Mouse (Mus musculus) liver, postnatal 0 days (tissue): ENCODE measurements around the gene Abi2. TPM values are rescaled to one million over a fixed set of nuclear protein-coding genes. Genes with fewer than 3 reads are reported as not detected.

Experiments
- ATAC-seq: fragments of 200-750 bp; cut with Nextera tagmentation; 2 replicates; pipeline ENCODE4 v1.8.0; 2017; ENCODE audit warnings: mild to moderate bottlenecking, moderate library complexity
- DNase-seq: peaks from one replicate; pipeline ENCODE4 v3.0.0-alpha.2; 2016
- H3K27ac ChIP-seq: fragments of 300-500 bp; sonication (generic); 2 replicates; pipeline ENCODE4 v1.5.1; 2014; ENCODE audit warnings: antibody characterized with exemption, moderate library complexity, mild to moderate bottlenecking, low read depth
- H3K27me3 ChIP-seq: fragments of 300-500 bp; sonication (generic); 2 replicates; pipeline ENCODE4 v1.6.1; 2014; ENCODE audit warnings: low read length, control low read depth, mixed read lengths; ENCODE audit not compliant: insufficient read depth
- H3K36me3 ChIP-seq: fragments of 300-500 bp; sonication (generic); replicated peaks from 2 replicates; pipeline ENCODE4 v1.6.1; 2014; ENCODE audit warnings: mild to moderate bottlenecking, control low read depth, low read length, moderate library complexity, mixed read lengths; ENCODE audit not compliant: insufficient read depth
- H3K4me1 ChIP-seq: fragments of 300-500 bp; sonication (generic); 2 replicates; pipeline ENCODE4 v1.6.1; 2014; ENCODE audit warnings: antibody characterized with exemption, mild to moderate bottlenecking, control low read depth; ENCODE audit not compliant: insufficient read depth
- H3K4me2 ChIP-seq: fragments of 300-500 bp; sonication (generic); 2 replicates; pipeline ENCODE4 v1.6.1; 2014; ENCODE audit warnings: low read depth, mild to moderate bottlenecking, low read length, moderate library complexity, mixed read lengths
- H3K4me3 ChIP-seq: fragments of 300-500 bp; sonication (generic); 2 replicates; pipeline ENCODE4 v1.5.1; 2014; ENCODE audit warnings: low read depth, low read length
- H3K9ac ChIP-seq: fragments of 300-500 bp; sonication (generic); replicated peaks from 2 replicates; pipeline ENCODE4 v1.6.1; 2014; ENCODE audit warnings: mild to moderate bottlenecking, moderate library complexity
- H3K9me3 ChIP-seq: fragments of 300-500 bp; sonication (generic); 2 replicates; pipeline ENCODE4 v1.6.1; 2016; ENCODE audit warnings: mild to moderate bottlenecking, control low read depth, low read length, mixed read lengths
- CTCF ChIP-seq: sonication (generic); IDR thresholded peaks from 2 replicates; pipeline ENCODE4 v1.5.1; 2016; ENCODE audit warnings: antibody characterized with exemption, low read depth
- EP300 ChIP-seq: IDR thresholded peaks from 2 replicates; pipeline ENCODE4 v1.6.1; 2016; ENCODE audit warnings: antibody characterized with exemption, low read depth, mild to moderate bottlenecking
- WGBS: fragments of 180-500 bp; shearing (Covaris S2); extraction: QIAGEN DNeasy Blood & Tissue Kit; methylation state at CpG from one replicate; pipeline ENCODE4 v1.1.7; 2014; ENCODE audit not compliant: insufficient replicate concordance; 5-methylcytosine and 5-hydroxymethylcytosine counted together
- polyA plus RNA-seq: library from polyadenylated mRNA; unstranded; fragments of >200 nt; fragmentation: Nextera tagmentation; extraction: Ambion mirVana; gene quantifications from 2 replicates; pipeline ENCODE4 v1.2.1, GENCODE M21; 2015

The Abi2 gene
- polyA plus RNA-seq, 1 experiment from 2014 or later, result 2.6 TPM

- ATAC-seq (peak; percentile 59), DNase-seq (peak; percentile 42)
- H3K36me3 ChIP-seq, result no peaks in the 10 kb centered on the region
- H3K4me2 ChIP-seq, result peak overlapping the region; percentile 98
- H3K9me3 ChIP-seq, result no peaks in the 10 kb centered on the region
- 2% methylated on average over 34 of the region's 54 CpGs for WGBS
- H3K4me1 ChIP-seq, result no peaks in the 10 kb centered on the region; the same call in none of the 2 replicates
- peak overlapping the region; percentile 85 for H3K4me3 ChIP-seq
- peak overlapping the region; percentile 78 for H3K9ac ChIP-seq
- peak overlapping the region; percentile 67 for H3K27ac ChIP-seq
- H3K27me3 ChIP-seq, result no peaks in the 10 kb centered on the region
- no peak for TF ChIP-seq CTCF
- TF ChIP-seq EP300, result no peak
These were observed 754 bp downstream of the Abi2 start for GRCm38 (mm10) chr1:60409928-60410817.

- ATAC-seq (no peak), DNase-seq (no peak)
- H3K27me3 ChIP-seq, result no peaks in the 10 kb centered on the region
- no peaks in the 10 kb centered on the region; the same call in 1 of the 2 replicates for H3K4me1 ChIP-seq
- H3K4me3 ChIP-seq, result no peak overlapping the region
- TF ChIP-seq EP300, result no peak
- no peak for TF ChIP-seq CTCF
- H3K36me3 ChIP-seq, result no peaks in the 10 kb centered on the region
- no peak overlapping the region for H3K27ac ChIP-seq
- 45% methylated on average over 3 of the region's 3 CpGs for WGBS
- no peak overlapping the region for H3K9ac ChIP-seq
- H3K4me2 ChIP-seq, result no peak overlapping the region
- H3K9me3 ChIP-seq, result no peaks in the 10 kb centered on the region
These were observed 7.3 kb downstream of the Abi2 start for GRCm38 (mm10) chr1:60416724-60417123.

DNA sequence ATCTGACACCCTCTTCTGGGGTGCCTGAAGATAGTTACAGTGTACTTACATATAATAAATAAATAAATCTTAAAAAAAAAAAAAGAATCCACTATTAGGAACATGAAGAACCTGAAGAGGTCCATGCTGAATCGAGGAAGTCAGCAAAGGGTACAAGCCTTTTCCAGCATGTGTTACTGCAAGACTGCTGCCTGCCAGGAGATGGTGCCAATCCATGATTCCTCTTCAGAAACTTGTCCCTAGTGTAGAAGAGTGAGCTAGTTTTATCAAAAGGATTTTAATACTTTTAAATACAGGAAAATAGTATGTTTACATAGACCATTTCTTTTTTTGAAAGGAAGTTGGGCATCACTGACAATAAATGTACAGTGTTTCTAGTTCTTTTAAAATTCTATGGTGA is 14.5 kb downstream of the Abi2 start:
- ATAC-seq (no peak), DNase-seq (no peak)
- Histone ChIP-seq H3K4me3 (no peak overlapping the region), H3K27me3 (no peaks in the 10 kb centered on the region), H3K36me3 (no peaks in the 10 kb centered on the region), H3K9ac (no peak overlapping the region), H3K4me1 (no peaks in the 10 kb centered on the region), H3K4me2 (no peak overlapping the region), H3K9me3 (no peaks in the 10 kb centered on the region), H3K27ac (no peak overlapping the region)
- 73% methylated on average over 1 of the region's 1 CpGs for WGBS
- TF ChIP-seq EP300 (no peak), CTCF (peak; percentile 28; the same call in 1 of the 2 replicates)

DNA sequence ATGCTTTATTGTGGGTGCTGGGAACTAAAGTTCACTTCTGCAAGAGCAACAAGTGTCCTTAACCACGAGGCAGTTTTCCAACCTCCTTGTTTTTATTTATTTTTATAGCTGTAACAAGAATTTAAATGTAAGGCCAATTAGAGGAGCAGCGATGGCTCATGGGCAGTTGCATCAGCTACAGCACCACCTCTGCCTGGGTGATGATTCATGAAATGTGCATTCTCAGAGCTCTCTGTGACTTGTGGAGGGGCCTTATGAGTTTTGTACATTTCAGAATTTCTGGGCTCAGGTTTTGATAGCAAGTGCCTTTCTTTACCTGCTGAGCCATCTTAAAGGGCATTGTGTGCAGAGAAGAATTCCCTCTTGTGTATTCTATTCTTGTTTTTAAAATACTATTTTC is 18.9 kb downstream of the Abi2 start:
- H3K4me2 ChIP-seq, result no peak overlapping the region
- H3K4me3 ChIP-seq, result no peak overlapping the region
- 88% methylated on average over 2 of the region's 2 CpGs for WGBS
- H3K27ac ChIP-seq, result no peak overlapping the region
- no peak overlapping the region for H3K9ac ChIP-seq
- no peaks in the 10 kb centered on the region for H3K27me3 ChIP-seq
- H3K9me3 ChIP-seq, result no peaks in the 10 kb centered on the region
- ATAC-seq (no peak), DNase-seq (no peak)
- H3K36me3 ChIP-seq, result no peaks in the 10 kb centered on the region
- H3K4me1 ChIP-seq, result no peaks in the 10 kb centered on the region
- no peak for TF ChIP-seq EP300
- no peak for TF ChIP-seq CTCF

DNA sequence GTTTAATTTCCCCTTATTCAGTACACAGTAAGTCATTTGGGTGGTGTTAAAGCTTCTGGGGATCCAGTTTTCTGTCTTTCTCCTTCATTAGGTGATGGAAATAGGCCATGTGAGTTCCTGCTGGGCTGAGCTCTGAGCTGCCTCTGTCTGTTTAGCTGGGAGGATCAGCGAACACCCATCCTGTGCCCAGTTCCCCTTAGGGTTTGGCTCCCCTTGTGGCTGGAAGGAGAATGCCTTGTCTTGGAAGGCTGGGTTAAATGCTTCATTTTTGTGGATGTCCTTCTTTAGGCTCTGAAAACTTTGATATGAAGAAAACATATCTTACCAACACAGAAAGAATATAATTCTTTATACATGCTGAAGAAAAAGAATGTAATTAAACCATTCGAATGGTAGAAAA is 19.5 kb downstream of the Abi2 start:
- ATAC-seq, result no peak
- Histone ChIP-seq H3K4me2 (no peak overlapping the region), H3K9ac (no peak overlapping the region), H3K27me3 (no peaks in the 10 kb centered on the region), H3K36me3 (no peaks in the 10 kb centered on the region), H3K4me3 (no peak overlapping the region), H3K9me3 (no peaks in the 10 kb centered on the region), H3K27ac (no peak overlapping the region), H3K4me1 (no peaks in the 10 kb centered on the region)
- DNase-seq, result peak; percentile 17
- TF ChIP-seq EP300 (no peak), CTCF (peak; percentile 81)
- WGBS, result 70% methylated on average over 2 of the region's 2 CpGs

GRCm38 (mm10) chr1:60431531-60431930 is 22.1 kb downstream of the Abi2 start:
- TF ChIP-seq EP300, result no peak
- no peak for TF ChIP-seq CTCF
- 86% methylated on average over 5 of the region's 5 CpGs for WGBS
- no peaks in the 10 kb centered on the region for H3K36me3 ChIP-seq

More at GRCm38 (mm10) chr1:60431531-60431930, 22.1 kb downstream of the Abi2 start:
- ATAC-seq (no peak), DNase-seq (no peak)
- no peak overlapping the region for H3K27ac ChIP-seq
- H3K4me1 ChIP-seq, result no peaks in the 10 kb centered on the region
- H3K4me3 ChIP-seq, result no peak overlapping the region
- no peaks in the 10 kb centered on the region for H3K27me3 ChIP-seq
- no peak overlapping the region for H3K4me2 ChIP-seq
- H3K9me3 ChIP-seq, result no peaks in the 10 kb centered on the region
- H3K9ac ChIP-seq, result no peak overlapping the region
